Mouse (Mus musculus) midbrain, embryonic 16.5 days (tissue): Measurements from ENCODE around the gene Scg3. TPM values are rescaled to one million over a fixed set of nuclear protein-coding genes. Genes with fewer than 3 reads are reported as not detected.

ENCODE experiments used
- ATAC-seq: fragments of 200-750 bp; cut with Nextera tagmentation; 2 replicates; pipeline ENCODE4 v1.8.0; 2017; ENCODE audit warnings: moderate TSS enrichment
- H3K27ac ChIP-seq: fragments of 300-500 bp; sonication (generic); 2 replicates; pipeline ENCODE4 v1.5.1; 2014; ENCODE audit warnings: mild to moderate bottlenecking, low read length, mixed read lengths
- H3K27me3 ChIP-seq: fragments of 300-500 bp; sonication (generic); 2 replicates; pipeline ENCODE4 v1.6.1; 2014; ENCODE audit warnings: low read depth, low read length, mixed read lengths; ENCODE audit not compliant: control insufficient read depth, insufficient read depth
- H3K36me3 ChIP-seq: fragments of 300-500 bp; sonication (generic); 2 replicates; pipeline ENCODE4 v1.6.1; 2014; ENCODE audit warnings: mild to moderate bottlenecking, low read length, moderate library complexity, mixed read lengths; ENCODE audit not compliant: control insufficient read depth, insufficient read depth
- H3K4me1 ChIP-seq: fragments of 300-500 bp; sonication (generic); 2 replicates; pipeline ENCODE4 v1.6.1; 2014; ENCODE audit warnings: mild to moderate bottlenecking, low read length, mixed read lengths; ENCODE audit not compliant: control insufficient read depth, insufficient read depth
- H3K4me2 ChIP-seq: fragments of 300-500 bp; sonication (generic); 2 replicates; pipeline ENCODE4 v1.6.1; 2014; ENCODE audit warnings: mild to moderate bottlenecking, low read length, mixed read lengths
- H3K4me3 ChIP-seq: fragments of 300-500 bp; sonication (generic); 2 replicates; pipeline ENCODE4 v1.5.1; 2014; ENCODE audit warnings: low read depth, mild to moderate bottlenecking, low read length, moderate library complexity, mixed read lengths
- H3K9ac ChIP-seq: fragments of 300-500 bp; sonication (generic); 2 replicates; pipeline ENCODE4 v1.6.1; 2014; ENCODE audit warnings: low read depth, low read length, mixed read lengths
- H3K9me3 ChIP-seq: fragments of 300-500 bp; sonication (generic); replicated peaks from 2 replicates; pipeline ENCODE4 v1.6.1; 2014; ENCODE audit warnings: mild to moderate bottlenecking, low read length, mixed read lengths; ENCODE audit not compliant: control insufficient read depth, poor library complexity, severe bottlenecking
- WGBS: fragments of 180-500 bp; shearing (Covaris S2); extraction: QIAGEN DNeasy Blood & Tissue Kit; methylation state at CpG from one replicate; pipeline ENCODE4 v1.1.7; 2014; 5-methylcytosine and 5-hydroxymethylcytosine counted together
- polyA plus RNA-seq: library from polyadenylated mRNA; unstranded; fragments of >200 nt; fragmentation: Nextera tagmentation; extraction: Ambion mirVana; gene quantifications from 2 replicates; pipeline ENCODE4 v1.2.1, GENCODE M21; 2015

The Scg3 gene
- 134 and 138 TPM in 2 replicates for polyA plus RNA-seq

DNA sequence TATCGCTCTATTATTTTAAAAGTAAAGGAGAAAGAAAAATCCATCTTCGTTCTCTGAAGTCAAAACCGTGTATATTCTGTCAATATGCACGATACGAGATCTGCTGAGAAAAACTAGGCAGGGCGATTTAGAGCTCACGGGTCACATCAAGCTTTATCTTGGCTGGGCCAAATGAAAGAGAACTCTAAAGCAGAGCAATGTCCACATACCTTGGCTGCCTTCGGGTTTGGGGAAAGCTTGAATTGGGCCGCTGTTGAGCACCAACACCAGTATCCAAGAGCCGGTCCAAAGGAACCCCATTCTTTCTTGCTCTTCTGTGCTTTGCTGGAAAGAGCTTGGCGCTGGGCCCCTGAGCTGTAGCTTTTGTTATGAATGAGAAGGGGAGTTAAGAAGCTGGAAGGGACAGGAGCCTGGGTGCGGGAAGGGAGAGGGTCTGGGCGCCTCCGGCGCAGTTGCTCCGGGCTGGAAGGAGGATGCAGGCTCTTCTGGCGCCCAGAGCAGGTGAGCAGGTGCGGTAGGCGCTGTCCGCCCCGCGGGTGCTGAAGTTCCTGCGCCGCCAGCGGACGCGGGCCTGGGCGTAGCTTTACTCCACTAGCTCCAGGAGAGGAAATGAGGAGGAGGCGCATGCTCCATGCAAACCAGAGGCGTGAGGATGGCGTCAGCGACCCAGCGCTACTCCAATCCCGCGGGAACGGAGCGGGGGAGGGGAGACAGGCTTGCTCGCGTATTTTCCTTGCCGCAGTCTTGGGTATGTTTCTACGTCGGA lies at the start of gene Scg3:
Scg3 (minus strand) TSS at position 631 of the 766 bp plus-strand sequence.
- WGBS = 4% methylated on average over 42 of the region's 42 CpGs
- H3K9ac ChIP-seq = peak within 1 kb of the TSS; percentile 92
- H3K27ac ChIP-seq = peak within 1 kb of the TSS; percentile 94
- peaks cover 17% of the 10 kb centered on the region for H3K4me1 ChIP-seq
- peak within 1 kb of the TSS; percentile 88 for H3K4me3 ChIP-seq
- ATAC-seq = peak; percentile 100
- no peaks in the 10 kb centered on the region for H3K9me3 ChIP-seq
- peaks cover 6% of the 10 kb centered on the region; the same call in 1 of the 2 replicates for H3K36me3 ChIP-seq
- H3K4me2 ChIP-seq = peak within 1 kb of the TSS; percentile 57
- no peaks in the 10 kb centered on the region for H3K27me3 ChIP-seq

DNA sequence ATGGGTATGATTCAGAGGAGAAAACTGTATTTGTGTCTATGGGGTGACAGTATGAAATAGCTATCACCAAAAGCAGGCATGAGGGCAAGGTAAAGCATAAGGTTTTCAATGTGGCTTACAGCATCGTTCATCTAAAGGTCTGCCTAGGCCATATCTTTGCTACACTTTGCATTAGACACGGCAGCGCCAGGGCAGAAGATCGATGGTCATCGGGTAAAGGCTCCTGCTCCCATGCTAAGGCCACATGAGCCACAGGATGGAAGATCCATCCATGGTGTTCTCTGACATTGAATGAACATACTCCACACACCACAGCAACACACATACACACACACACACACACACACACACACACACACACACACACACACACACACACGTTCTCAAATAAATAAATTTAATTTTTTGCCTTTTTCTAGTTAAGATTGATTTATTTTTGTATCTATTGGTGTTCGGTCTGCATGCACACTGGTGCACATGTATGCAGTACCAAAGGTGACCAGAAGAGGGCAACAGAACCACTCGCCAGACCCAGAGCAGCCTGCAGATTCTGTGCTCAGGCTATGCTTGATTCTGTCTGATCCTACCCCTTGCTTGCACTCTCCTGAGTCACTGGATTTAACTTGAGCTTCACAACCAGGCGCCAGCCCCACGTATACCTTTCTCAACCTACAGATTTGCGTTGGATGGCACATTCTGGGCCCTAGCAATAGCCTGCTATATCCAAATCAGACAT lies 36.3 kb upstream of the Scg3 start:
- 40% methylated on average over 11 of the region's 11 CpGs for WGBS

GRCm38 (mm10) chr9:75719481-75719880 lies 35.6 kb upstream of the Scg3 start:
- H3K27me3 ChIP-seq = no peaks in the 10 kb centered on the region
- H3K9ac ChIP-seq = no peak overlapping the region
- H3K4me1 ChIP-seq = no peaks in the 10 kb centered on the region
- H3K36me3 ChIP-seq = no peaks in the 10 kb centered on the region
- H3K4me2 ChIP-seq = no peak overlapping the region
- H3K9me3 ChIP-seq = no peaks in the 10 kb centered on the region
- no peak for ATAC-seq
- no peak overlapping the region for H3K27ac ChIP-seq
- no peak overlapping the region for H3K4me3 ChIP-seq
- 70% methylated on average over 3 of the region's 3 CpGs for WGBS

More for the DNA sequence above, 36.3 kb upstream of the Scg3 start:
- ATAC-seq = peak; percentile 86
- Histone ChIP-seq H3K36me3 (no peaks in the 10 kb centered on the region), H3K27me3 (no peaks in the 10 kb centered on the region), H3K4me2 (no peak overlapping the region), H3K4me1 (no peaks in the 10 kb centered on the region), H3K27ac (no peak overlapping the region), H3K9ac (no peak overlapping the region), H3K4me3 (no peak overlapping the region), H3K9me3 (no peaks in the 10 kb centered on the region)

GRCm38 (mm10) chr9:75684772-75685171 lies 916 bp upstream of the Scg3 start:
- whole genome bisulfite sequencing = 22% methylated on average over 3 of the region's 3 CpGs
- 0 out of 2 replicates have a peak, but pooled peaks have one; percentile 3 for ATAC-seq
- peak overlapping the region; percentile 92 for H3K9ac ChIP-seq
- peak overlapping the region; percentile 94 for H3K27ac ChIP-seq
- H3K4me3 ChIP-seq = peak overlapping the region; percentile 88
- H3K4me2 ChIP-seq = peak overlapping the region; percentile 57
- H3K9me3 ChIP-seq = peaks cover 4% of the 10 kb centered on the region; the same call in 1 of the 2 replicates
- H3K36me3 ChIP-seq = peaks cover 6% of the 10 kb centered on the region; the same call in 1 of the 2 replicates
- H3K27me3 ChIP-seq = no peaks in the 10 kb centered on the region
- H3K4me1 ChIP-seq = peaks cover 17% of the 10 kb centered on the region

DNA sequence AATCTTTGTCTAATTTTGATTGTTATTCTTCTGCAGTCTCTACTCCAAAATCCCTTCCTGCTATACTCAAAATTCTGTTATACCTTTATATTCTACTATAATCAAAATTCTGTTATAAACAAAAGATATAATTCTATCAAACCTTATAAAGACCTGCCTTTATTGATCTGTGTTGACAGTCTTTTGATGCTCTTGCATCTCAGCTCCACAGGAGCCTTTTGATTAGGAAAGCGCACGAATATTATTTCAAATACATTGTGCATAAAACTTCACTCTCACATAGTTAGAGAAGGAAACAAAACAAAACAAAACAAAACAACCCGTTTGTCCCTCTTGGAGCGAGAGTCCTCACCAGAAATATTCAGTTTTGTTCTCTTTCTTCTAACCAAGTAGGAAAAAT lies 436 bp upstream of the Scg3 start:
- Histone ChIP-seq H3K27ac (peak overlapping the region; percentile 94), H3K4me1 (peaks cover 17% of the 10 kb centered on the region), H3K36me3 (peaks cover 6% of the 10 kb centered on the region; the same call in 1 of the 2 replicates), H3K4me2 (peak overlapping the region; percentile 57), H3K9me3 (no peaks in the 10 kb centered on the region), H3K4me3 (peak overlapping the region; percentile 88), H3K27me3 (no peaks in the 10 kb centered on the region), H3K9ac (peak overlapping the region; percentile 92)
- ATAC-seq = peak; percentile 41
- 42% methylated on average over 4 of the region's 4 CpGs for WGBS

- ATAC-seq = no peak
- Histone ChIP-seq H3K4me3 (no peak overlapping the region), H3K9ac (no peak overlapping the region), H3K27me3 (no peaks in the 10 kb centered on the region), H3K4me1 (peaks cover 17% of the 10 kb centered on the region), H3K9me3 (no peaks in the 10 kb centered on the region), H3K27ac (no peak overlapping the region), H3K36me3 (peaks cover 30% of the 10 kb centered on the region), H3K4me2 (no peak overlapping the region)
- whole genome bisulfite sequencing = 89% methylated on average over 5 of the region's 5 CpGs
These were observed 3.2 kb downstream of the Scg3 start for GRCm38 (mm10) chr9:75680606-75681005.

DNA sequence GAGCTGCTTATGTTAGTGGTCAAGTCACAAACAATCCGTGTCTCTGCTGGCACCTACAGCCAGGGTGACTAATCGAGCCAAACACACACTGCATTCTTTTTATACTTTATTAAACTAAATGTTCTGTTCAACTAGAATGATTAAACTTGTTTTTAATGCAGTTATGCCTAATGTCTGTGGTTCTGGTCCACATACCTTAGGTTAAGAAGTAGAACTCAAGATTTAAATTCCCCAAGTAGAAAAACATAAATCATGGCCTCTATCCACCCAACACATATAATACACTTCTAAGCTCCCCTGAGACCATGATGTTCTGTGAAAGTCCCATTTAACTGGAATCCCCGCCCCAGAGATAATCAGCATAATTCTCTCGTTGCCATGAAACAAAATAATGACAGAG lies 4.2 kb downstream of the Scg3 start:
- no peak for ATAC-seq
- Histone ChIP-seq H3K27ac (no peak overlapping the region), H3K4me2 (no peak overlapping the region), H3K4me1 (peaks cover 14% of the 10 kb centered on the region), H3K4me3 (no peak overlapping the region), H3K9me3 (no peaks in the 10 kb centered on the region), H3K9ac (no peak overlapping the region), H3K27me3 (no peaks in the 10 kb centered on the region), H3K36me3 (peaks cover 40% of the 10 kb centered on the region)
- 68% methylated on average over 4 of the region's 4 CpGs for WGBS

- no peak for ATAC-seq
- Histone ChIP-seq H3K27ac (no peak overlapping the region), H3K4me1 (peaks cover 11% of the 10 kb centered on the region), H3K4me3 (no peak overlapping the region), H3K27me3 (no peaks in the 10 kb centered on the region), H3K9me3 (no peaks in the 10 kb centered on the region), H3K9ac (no peak overlapping the region), H3K36me3 (peaks cover 52% of the 10 kb centered on the region), H3K4me2 (no peak overlapping the region)
- 78% methylated on average over 7 of the region's 7 CpGs for WGBS
These were observed 5.5 kb downstream of the Scg3 start for GRCm38 (mm10) chr9:75678341-75678740.

- H3K36me3 ChIP-seq = peaks cover 63% of the 10 kb centered on the region
- WGBS = 82% methylated on average over 7 of the region's 7 CpGs
- ATAC-seq = no peak
- peaks cover 2% of the 10 kb centered on the region; the same call in 1 of the 2 replicates for H3K4me1 ChIP-seq
- no peak overlapping the region for H3K4me2 ChIP-seq
- H3K4me3 ChIP-seq = no peak overlapping the region
- no peaks in the 10 kb centered on the region for H3K9me3 ChIP-seq
- no peak overlapping the region for H3K27ac ChIP-seq
- no peak overlapping the region for H3K9ac ChIP-seq
- no peaks in the 10 kb centered on the region for H3K27me3 ChIP-seq
These were observed 7.6 kb downstream of the Scg3 start for GRCm38 (mm10) chr9:75676226-75676625.
